Mouse (Mus musculus) G1E (cell line): ENCODE data around the gene Trmt1.

Experiments
- CTCF ChIP-seq: IDR thresholded peaks from 2 replicates; pipeline ENCODE4 v1.5.1; 2012; ENCODE audit warnings: low read depth, low read length, inconsistent platforms, mixed read lengths
- TAL1 ChIP-seq: conservative IDR thresholded peaks from 2 replicates; pipeline ENCODE4 v1.6.1; 2012; ENCODE audit warnings: low read depth, low read length, inconsistent platforms, mixed read lengths

DNA sequence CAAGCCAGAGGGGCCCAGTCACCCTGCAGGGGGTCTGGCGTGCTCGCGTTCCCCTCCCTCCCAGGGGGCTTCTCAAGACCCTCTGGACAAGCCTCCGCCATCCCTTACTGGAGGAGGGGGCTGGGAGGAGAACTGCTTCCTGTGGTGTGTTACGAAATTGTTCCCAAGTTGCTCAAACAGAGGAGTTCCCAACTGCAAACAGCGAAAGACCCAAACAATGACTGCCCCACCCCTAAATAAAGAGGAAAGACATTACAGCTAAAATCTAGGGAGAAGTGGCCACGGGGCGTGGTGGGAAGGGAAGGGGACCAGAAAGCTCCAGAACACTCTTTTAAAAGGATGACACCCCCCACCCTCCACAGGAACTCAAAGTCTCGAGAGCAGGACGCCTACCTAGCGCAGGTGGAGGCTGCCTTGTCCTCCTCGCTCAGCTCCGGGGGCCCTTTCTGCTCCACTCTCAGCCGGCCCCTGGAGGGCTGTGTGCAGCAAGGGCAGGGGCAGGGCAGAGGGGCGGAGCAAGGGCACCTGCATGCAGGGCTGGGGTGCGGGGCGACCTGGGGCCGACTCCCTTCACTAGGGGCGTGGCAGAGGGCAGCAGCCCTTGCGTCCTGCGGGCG is 21.3 kb downstream of the Trmt1 start:
- TF ChIP-seq CTCF (no peak), TAL1 (no peak)
